Mouse (Mus musculus) liver, embryonic 14.5 days (tissue): ENCODE data around the gene Tmem185b.

Experiments used
- CTCF ChIP-seq: IDR thresholded peaks from 2 replicates; pipeline ENCODE4 v1.5.1; 2016; ENCODE audit warnings: antibody characterized with exemption, low read depth, control low read depth
- EP300 ChIP-seq: IDR thresholded peaks from 2 replicates; pipeline ENCODE4 v1.6.1; 2016; ENCODE audit warnings: antibody characterized with exemption, low read depth

- TF ChIP-seq CTCF, result no peak
- TF ChIP-seq EP300, result no peak
These were observed 33.5 kb upstream of the Tmem185b start for GRCm38 (mm10) chr1:119492505-119492904.
